Mouse (Mus musculus): ENCODE measurements around the gene Ffar1. TPM values are rescaled to one million over a fixed set of nuclear protein-coding genes. Genes with fewer than 3 reads are reported as not detected.

The Ffar1 gene
- not detected in 2 replicates for polyA plus RNA-seq (2014; fragmentation: Nextera tagmentation; extraction: Ambion mirVana)

DNA sequence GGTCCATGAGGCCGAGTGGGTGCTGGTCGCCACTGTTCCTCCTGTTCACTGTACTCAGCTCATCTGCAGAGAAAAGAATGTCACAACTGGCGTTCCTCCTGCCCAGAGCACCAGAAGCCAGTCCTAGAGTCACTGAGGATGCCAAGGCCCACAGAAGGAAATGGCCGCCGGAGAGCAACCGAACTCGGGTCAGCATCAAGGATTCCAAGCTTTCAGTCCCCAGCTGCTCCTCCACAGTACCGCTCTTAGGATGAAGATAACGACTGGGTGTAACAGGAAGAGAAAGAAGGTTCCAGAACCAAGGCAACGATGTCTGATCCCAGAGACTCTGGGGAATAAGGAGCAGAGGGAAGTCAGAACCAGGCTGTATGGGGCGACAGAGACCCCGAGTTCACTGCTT, at the start of gene Ffar1:
Gene Ffar1, minus strand, starts transcription at position 101 of the 400 bp plus-strand sequence.
- Histone ChIP-seq H3K27ac (ENCODE audit: low read depth, low read length) (no peak within 1 kb of the TSS), H3K9me3 (ENCODE audit: control insufficient read depth, low read length) (no peaks in the 10 kb centered on the region), H3K4me3 (ENCODE audit: low read depth, low read length) (no peak within 1 kb of the TSS), H3K36me3 (ENCODE audit: control insufficient read depth, insufficient read depth, low read length) (no peaks in the 10 kb centered on the region), H3K9ac (ENCODE audit: low read depth, low read length) (no peak within 1 kb of the TSS), H3K4me2 (no peak within 1 kb of the TSS), H3K4me1 (replicated peaks; ENCODE audit: control insufficient read depth, insufficient read depth, low read length) (peaks cover 3% of the 10 kb centered on the region; the same call in 1 of the 2 replicates), H3K27me3 (replicated peaks; ENCODE audit: control insufficient read depth, insufficient read depth, low read length) (no peaks in the 10 kb centered on the region)
- ATAC-seq (replicated peaks; ENCODE audit: low FRiP score) (no peak), DNase-seq (ENCODE audit: low spot score) (no peak)
- 83% methylated on average over 12 of the region's 12 CpGs for WGBS

DNA sequence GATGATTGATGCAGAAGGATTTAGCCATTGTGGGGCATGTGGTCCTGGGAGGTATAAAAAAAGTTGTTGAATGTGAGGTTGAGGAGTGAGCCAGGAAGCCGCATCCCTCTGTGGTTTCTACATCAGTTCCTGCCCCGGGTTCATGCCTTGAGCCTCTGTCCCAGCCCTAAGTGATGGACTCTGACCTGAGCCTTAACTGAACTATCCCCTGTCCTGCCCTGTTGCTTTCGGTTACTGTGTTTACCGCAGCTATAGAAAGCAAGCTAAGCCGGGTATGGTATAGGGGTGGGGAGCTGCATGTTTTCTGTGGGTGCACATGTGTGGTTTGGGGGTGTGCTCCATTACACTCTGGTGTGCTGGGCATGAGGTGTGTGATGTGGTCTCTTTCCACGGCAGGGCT, 48.4 kb upstream of the Ffar1 start:
- WGBS, result 56% methylated on average over 6 of the region's 6 CpGs
- Histone ChIP-seq H3K4me2 (no peak overlapping the region), H3K27ac (ENCODE audit: low read depth, low read length) (no peak overlapping the region), H3K4me3 (ENCODE audit: low read depth, low read length) (no peak overlapping the region), H3K4me1 (replicated peaks; ENCODE audit: control insufficient read depth, insufficient read depth, low read length) (peaks cover 3% of the 10 kb centered on the region; the same call in 1 of the 2 replicates), H3K27me3 (replicated peaks; ENCODE audit: control insufficient read depth, insufficient read depth, low read length) (peaks cover 4% of the 10 kb centered on the region; the same call in 1 of the 2 replicates), H3K9ac (ENCODE audit: low read depth, low read length) (no peak overlapping the region), H3K9me3 (ENCODE audit: control insufficient read depth, low read length) (no peaks in the 10 kb centered on the region), H3K36me3 (ENCODE audit: control insufficient read depth, insufficient read depth, low read length) (no peaks in the 10 kb centered on the region)
- peak; percentile 27; the same call in 1 of the 2 replicates for ATAC-seq (replicated peaks; ENCODE audit: low FRiP score)
- DNase-seq (ENCODE audit: low spot score), result no peak

DNA sequence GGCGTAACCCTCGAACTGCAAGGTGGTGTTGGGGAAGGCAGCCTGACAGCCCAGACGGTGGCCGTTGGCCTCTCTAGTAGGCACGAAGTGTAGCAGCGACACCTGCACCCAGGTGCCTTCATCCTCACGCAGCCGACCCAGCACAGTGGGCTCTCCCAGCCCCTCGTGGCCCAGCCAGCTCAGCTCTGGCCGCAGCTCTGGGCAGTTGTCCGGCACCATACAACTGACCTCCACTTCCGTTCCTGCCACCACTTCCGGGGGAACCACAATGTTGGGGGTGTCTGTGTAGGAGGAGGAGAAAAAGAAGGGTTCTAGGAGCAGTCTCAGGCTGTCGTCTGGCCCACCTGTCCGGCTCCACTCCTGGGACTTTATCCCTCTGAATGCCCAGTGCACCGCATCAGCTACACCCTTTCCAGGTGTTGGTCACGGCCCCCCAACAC, 47.6 kb upstream of the Ffar1 start:
- Histone ChIP-seq H3K27me3 (replicated peaks; ENCODE audit: control insufficient read depth, insufficient read depth, low read length) (peaks cover 4% of the 10 kb centered on the region; the same call in 1 of the 2 replicates), H3K4me3 (ENCODE audit: low read depth, low read length) (peak overlapping the region; percentile 24; the same call in 1 of the 2 replicates), H3K36me3 (ENCODE audit: control insufficient read depth, insufficient read depth, low read length) (no peaks in the 10 kb centered on the region), H3K9ac (ENCODE audit: low read depth, low read length) (no peak overlapping the region), H3K27ac (ENCODE audit: low read depth, low read length) (no peak overlapping the region), H3K4me2 (peak overlapping the region; percentile 56), H3K4me1 (replicated peaks; ENCODE audit: control insufficient read depth, insufficient read depth, low read length) (peaks cover 3% of the 10 kb centered on the region; the same call in 1 of the 2 replicates), H3K9me3 (ENCODE audit: control insufficient read depth, low read length) (no peaks in the 10 kb centered on the region)
- WGBS, result 20% methylated on average over 17 of the region's 17 CpGs
- no peak for DNase-seq (ENCODE audit: low spot score)
- ATAC-seq (replicated peaks; ENCODE audit: low FRiP score), result peak; percentile 38; the same call in 1 of the 2 replicates

DNA sequence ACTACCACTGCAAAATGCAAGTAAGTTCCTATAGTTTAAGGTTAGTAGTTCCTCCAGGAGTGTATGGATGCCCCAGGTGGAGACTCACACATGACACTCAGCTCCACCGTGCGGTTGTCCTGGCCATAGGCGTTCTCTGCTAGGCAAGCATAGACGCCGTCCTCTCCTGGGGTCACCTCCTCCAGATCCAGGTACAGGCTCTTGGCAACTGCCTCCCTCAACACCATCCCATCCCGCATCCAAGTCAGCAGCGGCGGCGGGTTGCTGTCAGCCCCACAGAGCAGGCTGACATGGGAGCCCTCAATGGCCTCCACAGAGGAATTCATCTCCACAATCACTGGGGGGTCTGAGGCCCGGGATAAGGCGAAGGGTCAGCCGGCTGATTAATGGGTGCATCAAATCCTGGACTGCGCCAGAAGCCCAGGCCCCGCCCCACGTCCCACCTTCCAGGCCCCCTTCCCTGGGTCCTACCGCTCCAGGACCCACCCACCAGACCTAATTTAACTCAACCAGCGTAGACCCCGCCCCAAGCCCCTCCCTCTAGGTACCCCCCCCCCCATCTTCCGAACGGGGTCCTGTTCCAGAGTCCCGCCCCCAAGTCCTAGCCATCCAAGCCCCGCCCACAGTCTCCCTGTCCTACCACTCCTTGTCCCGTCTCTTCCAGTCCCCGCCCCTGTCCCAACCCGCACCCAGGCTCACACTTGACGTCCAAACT, 47.1 kb upstream of the Ffar1 start:
- ATAC-seq (replicated peaks; ENCODE audit: low FRiP score), result peak; percentile 48; the same call in 1 of the 2 replicates
- Histone ChIP-seq H3K9me3 (ENCODE audit: control insufficient read depth, low read length) (no peaks in the 10 kb centered on the region), H3K9ac (ENCODE audit: low read depth, low read length) (no peak overlapping the region), H3K27ac (ENCODE audit: low read depth, low read length) (no peak overlapping the region), H3K36me3 (ENCODE audit: control insufficient read depth, insufficient read depth, low read length) (no peaks in the 10 kb centered on the region), H3K27me3 (replicated peaks; ENCODE audit: control insufficient read depth, insufficient read depth, low read length) (peaks cover 4% of the 10 kb centered on the region; the same call in 1 of the 2 replicates), H3K4me3 (ENCODE audit: low read depth, low read length) (peak overlapping the region; percentile 24), H3K4me1 (replicated peaks; ENCODE audit: control insufficient read depth, insufficient read depth, low read length) (peaks cover 3% of the 10 kb centered on the region; the same call in 1 of the 2 replicates), H3K4me2 (peak overlapping the region; percentile 56)
- 5% methylated on average over 24 of the region's 26 CpGs for WGBS
- DNase-seq (ENCODE audit: low spot score), result peak; percentile 39

DNA sequence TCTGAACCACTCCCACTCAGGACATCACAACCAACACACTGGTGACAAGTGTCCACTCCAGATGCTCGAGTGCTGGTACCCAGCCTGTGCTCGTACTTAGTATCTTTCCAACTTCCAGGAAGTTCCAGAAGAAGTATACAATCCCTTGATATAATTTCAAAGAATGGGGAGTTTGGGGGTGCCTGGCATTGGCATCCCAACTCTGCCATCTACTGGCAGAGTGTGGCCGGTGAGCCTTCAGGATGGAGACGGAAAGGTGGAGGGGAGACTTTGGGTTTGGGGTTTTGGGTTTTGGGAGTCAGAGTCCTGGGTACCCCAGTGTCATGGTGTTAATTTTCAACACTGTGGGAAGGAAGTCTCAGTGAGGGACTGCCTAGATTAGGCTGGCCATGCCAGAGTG, 42.7 kb upstream of the Ffar1 start:
- Histone ChIP-seq H3K4me1 (replicated peaks; ENCODE audit: control insufficient read depth, insufficient read depth, low read length) (peaks cover 3% of the 10 kb centered on the region; the same call in 1 of the 2 replicates), H3K36me3 (ENCODE audit: control insufficient read depth, insufficient read depth, low read length) (no peaks in the 10 kb centered on the region), H3K27me3 (replicated peaks; ENCODE audit: control insufficient read depth, insufficient read depth, low read length) (peaks cover 4% of the 10 kb centered on the region; the same call in 1 of the 2 replicates), H3K27ac (ENCODE audit: low read depth, low read length) (no peak overlapping the region), H3K4me3 (ENCODE audit: low read depth, low read length) (no peak overlapping the region), H3K9ac (ENCODE audit: low read depth, low read length) (no peak overlapping the region), H3K4me2 (no peak overlapping the region), H3K9me3 (ENCODE audit: control insufficient read depth, low read length) (no peaks in the 10 kb centered on the region)
- DNase-seq (ENCODE audit: low spot score) (no peak), ATAC-seq (replicated peaks; ENCODE audit: low FRiP score) (no peak)
- WGBS, result 37% methylated on average over 4 of the region's 4 CpGs

DNA sequence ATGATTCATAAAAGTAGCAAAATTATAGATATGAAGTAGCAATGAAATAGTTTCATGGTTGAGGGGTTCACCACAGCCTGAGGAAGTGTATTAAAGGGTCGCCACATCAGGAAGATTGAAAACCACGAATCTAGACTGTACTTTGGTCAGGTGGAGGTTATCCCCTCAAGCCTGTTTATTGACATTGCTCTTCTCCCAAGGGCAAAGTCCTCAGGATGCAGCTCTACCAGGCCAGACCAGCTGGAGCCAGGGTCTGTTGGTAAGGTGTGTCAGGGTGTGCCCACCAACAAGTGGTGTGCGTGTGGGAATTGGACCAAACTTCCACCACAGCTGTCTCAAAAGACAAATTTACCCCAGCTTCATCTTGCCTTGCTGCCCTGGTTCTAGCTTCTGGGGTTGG, 33.9 kb upstream of the Ffar1 start:
- DNase-seq (ENCODE audit: low spot score) (no peak), ATAC-seq (replicated peaks; ENCODE audit: low FRiP score) (no peak)
- H3K9me3 ChIP-seq (ENCODE audit: control insufficient read depth, low read length), result no peaks in the 10 kb centered on the region
- H3K4me2 ChIP-seq, result no peak overlapping the region
- H3K27ac ChIP-seq (ENCODE audit: low read depth, low read length), result no peak overlapping the region
- H3K36me3 ChIP-seq (ENCODE audit: control insufficient read depth, insufficient read depth, low read length), result no peaks in the 10 kb centered on the region
- no peak overlapping the region for H3K9ac ChIP-seq (ENCODE audit: low read depth, low read length)
- H3K27me3 ChIP-seq (replicated peaks; ENCODE audit: control insufficient read depth, insufficient read depth, low read length), result no peaks in the 10 kb centered on the region
- H3K4me3 ChIP-seq (ENCODE audit: low read depth, low read length), result no peak overlapping the region
- no peaks in the 10 kb centered on the region for H3K4me1 ChIP-seq (replicated peaks; ENCODE audit: control insufficient read depth, insufficient read depth, low read length)
- WGBS, result 72% methylated on average over 3 of the region's 3 CpGs

DNA sequence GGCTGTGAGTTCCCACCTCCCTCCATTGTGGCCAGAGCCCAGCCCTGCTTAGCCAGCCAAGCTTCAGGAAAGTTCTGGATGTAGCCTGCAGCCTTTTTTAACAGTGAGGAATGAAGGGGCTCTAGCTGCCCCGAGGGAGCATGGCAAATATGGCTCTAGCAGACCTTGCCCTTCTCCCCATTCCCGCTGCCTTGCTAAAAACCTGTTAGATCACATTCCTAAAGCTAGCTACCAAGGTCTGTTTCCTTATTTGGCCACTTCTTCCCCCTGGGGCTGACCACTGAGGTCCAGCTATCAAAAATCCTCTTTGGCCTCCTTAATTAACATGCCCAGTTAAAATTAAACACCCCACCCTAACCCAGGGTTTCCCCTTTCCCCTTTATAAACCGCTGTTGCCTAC, 31.2 kb upstream of the Ffar1 start:
- Histone ChIP-seq H3K27me3 (replicated peaks; ENCODE audit: control insufficient read depth, insufficient read depth, low read length) (no peaks in the 10 kb centered on the region), H3K4me2 (no peak overlapping the region), H3K27ac (ENCODE audit: low read depth, low read length) (no peak overlapping the region), H3K9ac (ENCODE audit: low read depth, low read length) (no peak overlapping the region), H3K4me3 (ENCODE audit: low read depth, low read length) (no peak overlapping the region), H3K4me1 (replicated peaks; ENCODE audit: control insufficient read depth, insufficient read depth, low read length) (no peaks in the 10 kb centered on the region), H3K36me3 (ENCODE audit: control insufficient read depth, insufficient read depth, low read length) (no peaks in the 10 kb centered on the region), H3K9me3 (ENCODE audit: control insufficient read depth, low read length) (no peaks in the 10 kb centered on the region)
- 55% methylated on average over 3 of the region's 3 CpGs for WGBS
- no peak for DNase-seq (ENCODE audit: low spot score)
- no peak for ATAC-seq (replicated peaks; ENCODE audit: low FRiP score)

DNA sequence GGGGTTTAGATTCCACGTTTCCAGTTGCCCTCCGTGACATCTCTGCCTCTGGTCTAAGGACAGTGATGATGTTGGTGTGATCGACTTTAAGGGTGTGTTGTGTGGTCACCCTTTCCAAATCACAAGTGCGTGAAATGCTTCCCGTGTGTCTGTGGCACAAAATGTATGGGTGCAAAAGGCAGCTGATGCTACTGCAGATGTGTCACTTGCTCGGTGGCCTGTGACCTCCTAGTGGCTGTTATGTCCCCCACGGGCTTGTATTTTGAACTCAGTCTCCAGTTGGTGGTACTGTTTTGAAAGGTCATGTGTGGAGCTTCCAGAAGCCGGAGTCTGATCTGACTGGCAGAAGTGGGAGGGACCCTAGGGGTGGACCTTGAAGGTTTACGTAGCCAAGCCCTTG, 30.4 kb upstream of the Ffar1 start:
- Histone ChIP-seq H3K27me3 (replicated peaks; ENCODE audit: control insufficient read depth, insufficient read depth, low read length) (no peaks in the 10 kb centered on the region), H3K27ac (ENCODE audit: low read depth, low read length) (no peak overlapping the region), H3K4me2 (no peak overlapping the region), H3K4me1 (replicated peaks; ENCODE audit: control insufficient read depth, insufficient read depth, low read length) (no peaks in the 10 kb centered on the region), H3K36me3 (ENCODE audit: control insufficient read depth, insufficient read depth, low read length) (no peaks in the 10 kb centered on the region), H3K9me3 (ENCODE audit: control insufficient read depth, low read length) (no peaks in the 10 kb centered on the region), H3K9ac (ENCODE audit: low read depth, low read length) (no peak overlapping the region), H3K4me3 (ENCODE audit: low read depth, low read length) (no peak overlapping the region)
- no peak for DNase-seq (ENCODE audit: low spot score)
- ATAC-seq (replicated peaks; ENCODE audit: low FRiP score), result no peak
- WGBS, result 82% methylated on average over 9 of the region's 9 CpGs

DNA sequence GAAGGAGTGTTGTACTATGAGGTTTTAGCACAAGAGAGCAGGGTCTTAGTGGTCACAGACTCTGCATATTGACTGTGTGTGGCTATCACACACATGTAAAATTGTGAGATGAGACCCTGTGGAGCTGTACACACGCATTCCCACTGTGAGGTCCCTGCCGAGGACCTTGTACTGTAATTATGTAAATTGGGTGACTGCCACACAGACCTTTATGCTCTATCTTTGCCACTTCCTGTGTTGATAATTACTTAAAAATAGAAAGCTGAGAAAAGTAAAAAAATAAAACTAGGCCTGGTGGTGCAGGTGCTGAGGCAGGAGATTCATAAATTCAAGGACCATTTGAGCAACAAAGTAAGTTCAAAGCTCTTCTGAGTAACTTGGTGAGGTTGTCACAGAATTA, 29.3 kb upstream of the Ffar1 start:
- Histone ChIP-seq H3K27me3 (replicated peaks; ENCODE audit: control insufficient read depth, insufficient read depth, low read length) (no peaks in the 10 kb centered on the region), H3K27ac (ENCODE audit: low read depth, low read length) (no peak overlapping the region), H3K9me3 (ENCODE audit: control insufficient read depth, low read length) (no peaks in the 10 kb centered on the region), H3K36me3 (ENCODE audit: control insufficient read depth, insufficient read depth, low read length) (no peaks in the 10 kb centered on the region), H3K4me1 (replicated peaks; ENCODE audit: control insufficient read depth, insufficient read depth, low read length) (no peaks in the 10 kb centered on the region), H3K4me2 (no peak overlapping the region), H3K4me3 (ENCODE audit: low read depth, low read length) (no peak overlapping the region), H3K9ac (ENCODE audit: low read depth, low read length) (no peak overlapping the region)
- no peak for DNase-seq (ENCODE audit: low spot score)
- 49% methylated on average over 2 of the region's 2 CpGs for WGBS
- no peak for ATAC-seq (replicated peaks; ENCODE audit: low FRiP score)

Measured in liver, embryonic 11.5 days (tissue).